Mouse (Mus musculus) left cerebral cortex, adult 2 months (tissue): ENCODE measurements at regions not wholly inside any gene's neighbourhood (a gene's known extent, or its start where the extent isn't known, plus 50 kb on each side); places are given as distances from the start of the nearest gene placed in this dataset.

Experiments used
- DNase-seq, 2 experiments: peaks; one replicate each; pipeline ENCODE4 v3.0.0; 2021 to 2022; ENCODE audit warnings: low spot score in 2 of 2, mixed read lengths in 1 of 2; ENCODE audit errors: extremely low spot score in 1 of 2
- H3K27ac ChIP-seq: fragments of 200-600 bp; 2 replicates; pipeline ENCODE4 v1.8.1; 2022
- H3K4me3 ChIP-seq: fragments of 200-600 bp; 2 replicates; pipeline ENCODE4 v1.8.1; 2022
- CTCF ChIP-seq: fragments of 200-600 bp; IDR thresholded peaks from 2 replicates; pipeline ENCODE4 v1.8.1; 2022; ENCODE audit warnings: antibody characterized with exemption, mild to moderate bottlenecking, moderate library complexity
- intact Hi-C: fragments of 180-260 bp; cut with DNase I; formaldehyde crosslinking; loops from one replicate; pipeline ENCODE4 v1.15.1; 2025

- no peak overlapping the region for H3K27ac ChIP-seq
- H3K4me3 ChIP-seq = no peak overlapping the region
- DNase-seq = no peak
- no peak for TF ChIP-seq CTCF
- intact Hi-C loops = no loop called here
These were observed 422.2 kb downstream of the Gm21833 start for GRCm38 (mm10) chr16:83250346-83250745.

- DNase-seq = no peak
- intact Hi-C loops = no loop called here
- H3K4me3 ChIP-seq = no peak overlapping the region
- no peak overlapping the region for H3K27ac ChIP-seq
- TF ChIP-seq CTCF = no peak
These were observed 426.0 kb downstream of the Gm21833 start for GRCm38 (mm10) chr16:83254183-83254582.

- intact Hi-C loops = no loop called here
- TF ChIP-seq CTCF = no peak
- no peak for DNase-seq
- Histone ChIP-seq H3K27ac (no peak overlapping the region), H3K4me3 (no peak overlapping the region)
These were observed 443.7 kb downstream of the Gm21833 start for GRCm38 (mm10) chr16:83271869-83272268.

GRCm38 (mm10) chr16:83316314-83316713 is 488.1 kb downstream of the Gm21833 start:
- intact Hi-C loops = no loop called here
- DNase-seq = no peak
- Histone ChIP-seq H3K4me3 (no peak overlapping the region), H3K27ac (no peak overlapping the region)
- TF ChIP-seq CTCF = no peak

GRCm38 (mm10) chr16:83326826-83327225 is 498.6 kb downstream of the Gm21833 start:
- intact Hi-C loops = no loop called here
- H3K27ac ChIP-seq = no peak overlapping the region
- TF ChIP-seq CTCF = no peak
- no peak for DNase-seq
- no peak overlapping the region for H3K4me3 ChIP-seq

GRCm38 (mm10) chr16:83351069-83351468 is 522.9 kb downstream of the Gm21833 start:
- DNase-seq = no peak
- intact Hi-C loops = loop anchor here (2.0 kb wide), 1 partner anchor 72 kb away; no protein-coding TSS in a partner anchor
- Histone ChIP-seq H3K4me3 (no peak overlapping the region), H3K27ac (no peak overlapping the region)
- TF ChIP-seq CTCF = no peak

GRCm38 (mm10) chr16:83394581-83394980 is 566.4 kb downstream of the Gm21833 start:
- DNase-seq = no peak
- no peak overlapping the region for H3K27ac ChIP-seq
- intact Hi-C loops = no loop called here
- TF ChIP-seq CTCF = no peak
- H3K4me3 ChIP-seq = no peak overlapping the region

GRCm38 (mm10) chr16:83420676-83421075 is 592.5 kb downstream of the Gm21833 start:
- peak; percentile 11 to 34 for DNase-seq
- TF ChIP-seq CTCF = no peak
- intact Hi-C loops = loop anchor here (5.0 to 10.0 kb wide), 4 partner anchors 228 to 697 kb away; no protein-coding TSS in a partner anchor
- H3K27ac ChIP-seq = peak overlapping the region; percentile 25; the same call in 1 of the 2 replicates
- H3K4me3 ChIP-seq = no peak overlapping the region

GRCm38 (mm10) chr16:83423096-83423495 is 594.9 kb downstream of the Gm21833 start:
- no peak overlapping the region for H3K4me3 ChIP-seq
- intact Hi-C loops = loop anchor here (2.0 to 10.0 kb wide), 5 partner anchors 72 to 694 kb away; no protein-coding TSS in a partner anchor
- no peak for TF ChIP-seq CTCF
- H3K27ac ChIP-seq = peak overlapping the region; percentile 68; the same call in 1 of the 2 replicates
- DNase-seq = no peak
